ENCODE assay signal across 8 mouse cellular contexts in genomic region chr11:97782564-97782895, GRCm38 (mm10). TPM values are rescaled to one million over a fixed set of nuclear protein-coding genes. Genes with fewer than 3 reads are reported as not detected.
DNase-seq lines count a peak whose midpoint lies in the region; ATAC-seq and TF ChIP-seq lines count a peak whose summit lies in the region.

No protein-coding gene starts in this region.

- peaks cover 27% of the 10 kb centered on the region for H3K36me3 ChIP-seq in heart, adult 2 months (ENCODE audit: control insufficient read depth, insufficient read depth, low read length)
- peaks cover 33 to 41% of the 10 kb centered on the region in 2 experiments for H3K36me3 ChIP-seq in CH12.LX (replicated peaks in 1 of 2; ENCODE audit: control insufficient read depth in 1 of 2, insufficient read depth in 1 of 2, low read length in 1 of 2)
- peaks cover 31% of the 10 kb centered on the region for H3K36me3 ChIP-seq in forebrain, postnatal 0 days (ENCODE audit: insufficient read depth)
- peaks cover 32% of the 10 kb centered on the region for H3K36me3 ChIP-seq in liver, embryonic 16.5 days (ENCODE audit: control insufficient read depth, insufficient read depth)

- peaks cover 9% of the 10 kb centered on the region for H3K4me1 ChIP-seq in heart, adult 2 months (ENCODE audit: control insufficient read depth, insufficient read depth, low read length)
- peaks cover 8 to 30% of the 10 kb centered on the region in 2 experiments for H3K4me1 ChIP-seq in CH12.LX (ENCODE audit: control insufficient read depth in 1 of 2, insufficient read depth in 2 of 2)
- peaks cover 8% of the 10 kb centered on the region; the same call in 1 of the 2 replicates for H3K4me1 ChIP-seq in forebrain, postnatal 0 days (ENCODE audit: insufficient read depth)
- peaks cover 21% of the 10 kb centered on the region for H3K4me1 ChIP-seq in liver, embryonic 16.5 days (ENCODE audit: control insufficient read depth, low read depth, low read length)

- intact Hi-C loops in heart, adult 2 months (cut with DNase I), result loop anchor here (1.0 kb wide), 1 partner anchor 16 kb away; the partner anchor contains the start of gene Cwc25
- intact Hi-C loops in heart, postnatal 10 days (cut with DNase I), result loop anchor here (5.0 kb wide), 1 partner anchor 205 kb away; the partner anchor contains the start of gene Plxdc1

- TF ChIP-seq RAD21 in CH12.LX (IDR thresholded peaks at IDR 0.05; ENCODE audit: low read depth, low read length), result no peak

- dilution Hi-C loops in CH12.LX (cut with MboI; ENCODE audit: extremely low pct_ligation_motif_present, extremely low pct_unique_long_range_greater_than_20kb, low sequenced_read_pairs), result no loop called here

- WGBS in heart, adult 2 months, result 0% methylated on average over 10 of the region's 10 CpGs
- under 1% methylated on average over 10 of the region's 10 CpGs for WGBS in forebrain, postnatal 0 days
- WGBS in liver, embryonic 16.5 days (ENCODE audit: insufficient replicate concordance), result under 1% methylated on average over 10 of the region's 10 CpGs

- in situ Hi-C loops in CH12.LX (cut with MboI; ENCODE audit: low pct_ligation_motif_present, low pct_unique_long_range_greater_than_20kb, low sequenced_read_pairs), result no loop called here

- H3K27ac ChIP-seq in heart, adult 2 months, result peak overlapping the region; percentile 93
- no peak overlapping the region for H3K27ac ChIP-seq in CH12.LX (ENCODE audit: insufficient read depth, low read depth)
- H3K27ac ChIP-seq in forebrain, postnatal 0 days (ENCODE audit: low read depth, low read length), result peak overlapping the region; percentile 95
- peak overlapping the region; percentile 71 for H3K27ac ChIP-seq in liver, embryonic 16.5 days (ENCODE audit: low read length)

- TF ChIP-seq EP300 in heart, adult 2 months (IDR thresholded peaks at IDR 0.05; ENCODE audit: insufficient read depth, low read depth, low read length), result no peak
- no peak for TF ChIP-seq EP300 in CH12.LX (IDR thresholded peaks at IDR 0.05; ENCODE audit: low read length)

- peaks cover 4% of the 10 kb centered on the region for H3K9me3 ChIP-seq in CH12.LX (replicated peaks; ENCODE audit: low read length)
- H3K9me3 ChIP-seq in forebrain, postnatal 0 days (ENCODE audit: low read length), result no peaks in the 10 kb centered on the region
- H3K9me3 ChIP-seq in liver, embryonic 16.5 days (replicated peaks; ENCODE audit: control insufficient read depth, low read length), result no peaks in the 10 kb centered on the region

- H3K4me2 ChIP-seq in CH12.LX (ENCODE audit: insufficient read depth, low read depth, poor library complexity, severe bottlenecking), result peak overlapping the region; percentile 75
- H3K4me2 ChIP-seq in forebrain, postnatal 0 days (ENCODE audit: low read depth), result peak overlapping the region; percentile 74
- H3K4me2 ChIP-seq in liver, embryonic 16.5 days (ENCODE audit: low read depth, low read length), result peak overlapping the region; percentile 83

- DNase-seq in heart, adult 2 months, result no peak
- DNase-seq in heart, postnatal 10 days, result no peak
- DNase-seq in CH12.LX (ENCODE audit: extremely low read depth), result no peak
- no peak for DNase-seq in forebrain, postnatal 0 days
- DNase-seq in thymus, postnatal 36 days, result no peak
- no peak for DNase-seq in cerebellum, adult 11 months

- peak; percentile 81; the same call in 1 of the 2 replicates for TF ChIP-seq POLR2A in heart, adult 2 months (IDR thresholded peaks at IDR 0.05; ENCODE audit: insufficient read depth, low read depth, low read length)
- peak; percentile 78 for TF ChIP-seq POLR2A in CH12.LX (IDR thresholded peaks at IDR 0.05; ENCODE audit: low read depth, low read length)

- H3K4me3 ChIP-seq in heart, adult 2 months, result peak overlapping the region; percentile 98
- peak overlapping the region; percentile 83 to 96 (median 90) for H3K4me3 ChIP-seq in CH12.LX (replicated peaks in 1 of 3; ENCODE audit: low read depth in 2 of 3, low read length in 2 of 3, poor library complexity in 1 of 3)
- peak overlapping the region; percentile 83 for H3K4me3 ChIP-seq in forebrain, postnatal 0 days (ENCODE audit: low read depth, low read length)
- H3K4me3 ChIP-seq in liver, embryonic 16.5 days (ENCODE audit: low read depth, low read length), result peak overlapping the region; percentile 86

- no peak for ATAC-seq in forebrain, postnatal 0 days
- ATAC-seq in liver, embryonic 16.5 days (ENCODE audit: low read depth), result no peak; the same call in 1 of the 2 replicates
- ATAC-seq in erythroid progenitor cell, adult 5-6 weeks (replicated peaks; ENCODE audit: low FRiP score, poor library complexity, severe bottlenecking), result no peak

- H3K9ac ChIP-seq in heart, adult 2 months (ENCODE audit: low read depth, low read length), result peak overlapping the region; percentile 65
- peak overlapping the region; percentile 71 for H3K9ac ChIP-seq in CH12.LX (ENCODE audit: insufficient read depth, low read depth)
- H3K9ac ChIP-seq in forebrain, postnatal 0 days, result peak overlapping the region; percentile 94
- peak overlapping the region; percentile 90 for H3K9ac ChIP-seq in liver, embryonic 16.5 days (ENCODE audit: low read depth, low read length)

- no peak for TF ChIP-seq CTCF in heart, adult 2 months (IDR thresholded peaks at IDR 0.05)
- TF ChIP-seq CTCF in CH12.LX (conservative IDR thresholded peaks at IDR 0.05 in 1 of 2, IDR thresholded peaks at IDR 0.05 in 1 of 2; ENCODE audit: low read depth in 2 of 2, low read length in 2 of 2), result no peak
- no peak for TF ChIP-seq CTCF in forebrain, postnatal 0 days (IDR thresholded peaks at IDR 0.05; ENCODE audit: low read depth)

- H3K79me2 ChIP-seq in heart, adult 2 months (replicated peaks; ENCODE audit: control insufficient read depth, insufficient read depth, low read length), result 0 out of 2 replicates have a peak, but pooled peaks cover 2% of the 10 kb centered on the region
- peaks cover 39% of the 10 kb centered on the region for H3K79me2 ChIP-seq in CH12.LX (replicated peaks; ENCODE audit: control insufficient read depth, extremely low read depth, insufficient read depth, poor library complexity, severe bottlenecking)

- no peaks in the 10 kb centered on the region for H3K27me3 ChIP-seq in heart, adult 2 months (ENCODE audit: control insufficient read depth, insufficient read depth, low read length)
- H3K27me3 ChIP-seq in CH12.LX (replicated peaks), result peaks cover 2% of the 10 kb centered on the region
- H3K27me3 ChIP-seq in forebrain, postnatal 0 days (ENCODE audit: insufficient read depth, low read length), result no peaks in the 10 kb centered on the region
- no peaks in the 10 kb centered on the region for H3K27me3 ChIP-seq in liver, embryonic 16.5 days (ENCODE audit: control insufficient read depth, insufficient read depth, low read depth, low read length)

RNA-seq across cellular contexts. Expression of gene Rpl23, which starts 0.3 kb away (rescaled TPM):
- 100 to 1,000 TPM; 509 to 574 TPM for total RNA-seq in heart, adult 2 months (2021)
- 103 and 140 TPM in 2 replicates for polyA plus RNA-seq in heart, adult 2 months (2012; rRNA removed)
- 100 to 1,000 TPM; 677 to 703 TPM for total RNA-seq in heart, postnatal 10 days (2021)
- 2,073 and 2,338 TPM in 2 replicates for total RNA-seq in CH12.LX (2012; rRNA removed)
- 1,878 and 2,226 TPM in 2 replicates for total RNA-seq in CH12.LX (2014; rRNA removed)
- polyA plus RNA-seq in CH12.LX (2012; ENCODE audit: insufficient read length, low read depth), result 1,387 and 2,564 TPM in 2 replicates
- total RNA-seq in forebrain, postnatal 0 days (2014; rRNA removed), result 310 and 470 TPM in 2 replicates
- polyA plus RNA-seq in forebrain, postnatal 0 days (2015; fragmentation: Nextera tagmentation; extraction: Ambion mirVana), result 346 and 490 TPM in 2 replicates
- 232 and 261 TPM in 2 replicates for polyA plus RNA-seq in liver, embryonic 16.5 days (2015; fragmentation: Nextera tagmentation; extraction: Ambion mirVana)
- 324 and 337 TPM in 2 replicates for total RNA-seq in erythroid progenitor cell, adult 5-6 weeks (2015; ENCODE audit: low replicate concordance)
- total RNA-seq in erythroid progenitor cell, adult 5-6 weeks (2017; ENCODE audit: low replicate concordance), result 331 and 402 TPM in 2 replicates

RNA-seq across cellular contexts. Expression of gene 1700001P01Rik, which starts 6.8 kb away (rescaled TPM):
- not detected for total RNA-seq in heart, adult 2 months (2021)
- 0.20 TPM in 1 of 2 replicates, not detected in the other for polyA plus RNA-seq in heart, adult 2 months (2012; rRNA removed)
- total RNA-seq in heart, postnatal 10 days (2021), result not detected
- total RNA-seq in CH12.LX (2012; rRNA removed) (0.47 and 0.50 TPM in 2 replicates), CH12.LX (2014; rRNA removed) (not detected in 2 replicates)
- 0.41 TPM in 1 of 2 replicates, not detected in the other for polyA plus RNA-seq in CH12.LX (2012; ENCODE audit: insufficient read length, low read depth)
- not detected in 2 replicates for total RNA-seq in forebrain, postnatal 0 days (2014; rRNA removed)
- polyA plus RNA-seq in forebrain, postnatal 0 days (2015; fragmentation: Nextera tagmentation; extraction: Ambion mirVana), result 0.27 and 0.33 TPM in 2 replicates
- not detected in 2 replicates for polyA plus RNA-seq in liver, embryonic 16.5 days (2015; fragmentation: Nextera tagmentation; extraction: Ambion mirVana)
- not detected in 2 replicates for total RNA-seq in erythroid progenitor cell, adult 5-6 weeks (2015; ENCODE audit: low replicate concordance)
- total RNA-seq in erythroid progenitor cell, adult 5-6 weeks (2017; ENCODE audit: low replicate concordance), result not detected in 2 replicates

RNA-seq across cellular contexts. Expression of gene Cwc25, which starts 16.2 kb away (rescaled TPM):
- 1 to 10 TPM; 7.6 to 7.9 TPM for total RNA-seq in heart, adult 2 months (2021)
- polyA plus RNA-seq in heart, adult 2 months (2012; rRNA removed), result 6.0 and 8.7 TPM in 2 replicates
- 10 to 100 TPM; 10.8 to 11.8 TPM for total RNA-seq in heart, postnatal 10 days (2021)
- total RNA-seq in CH12.LX (2012; rRNA removed) (16.7 and 17.3 TPM in 2 replicates), CH12.LX (2014; rRNA removed) (19.3 and 19.6 TPM in 2 replicates)
- polyA plus RNA-seq in CH12.LX (2012; ENCODE audit: insufficient read length, low read depth), result 21.5 and 21.7 TPM in 2 replicates
- total RNA-seq in forebrain, postnatal 0 days (2014; rRNA removed), result 15.2 and 15.5 TPM in 2 replicates
- 7.8 and 11.8 TPM in 2 replicates for polyA plus RNA-seq in forebrain, postnatal 0 days (2015; fragmentation: Nextera tagmentation; extraction: Ambion mirVana)
- 5.4 and 6.0 TPM in 2 replicates for polyA plus RNA-seq in liver, embryonic 16.5 days (2015; fragmentation: Nextera tagmentation; extraction: Ambion mirVana)
- total RNA-seq in erythroid progenitor cell, adult 5-6 weeks (2015; ENCODE audit: low replicate concordance), result 8.3 and 13.8 TPM in 2 replicates
- 8.8 and 19.1 TPM in 2 replicates for total RNA-seq in erythroid progenitor cell, adult 5-6 weeks (2017; ENCODE audit: low replicate concordance)

RNA-seq across cellular contexts. Expression of gene Lasp1, which starts 16.3 kb away (rescaled TPM):
- 10 to 100 TPM; 28.2 to 31.6 TPM for total RNA-seq in heart, adult 2 months (2021)
- polyA plus RNA-seq in heart, adult 2 months (2012; rRNA removed), result 31.1 and 38.5 TPM in 2 replicates
- total RNA-seq in heart, postnatal 10 days (2021), result 10 to 100 TPM; 74.9 to 76.4 TPM
- 16.8 and 18.6 TPM in 2 replicates for total RNA-seq in CH12.LX (2012; rRNA removed)
- total RNA-seq in CH12.LX (2014; rRNA removed), result 12.3 and 12.5 TPM in 2 replicates
- polyA plus RNA-seq in CH12.LX (2012; ENCODE audit: insufficient read length, low read depth), result 45.1 and 45.4 TPM in 2 replicates
- total RNA-seq in forebrain, postnatal 0 days (2014; rRNA removed), result 142 and 153 TPM in 2 replicates
- 117 and 152 TPM in 2 replicates for polyA plus RNA-seq in forebrain, postnatal 0 days (2015; fragmentation: Nextera tagmentation; extraction: Ambion mirVana)
- 32.3 and 38.3 TPM in 2 replicates for polyA plus RNA-seq in liver, embryonic 16.5 days (2015; fragmentation: Nextera tagmentation; extraction: Ambion mirVana)
- total RNA-seq in erythroid progenitor cell, adult 5-6 weeks (2015; ENCODE audit: low replicate concordance), result 28.9 and 33.5 TPM in 2 replicates
- 14.8 and 57.0 TPM in 2 replicates for total RNA-seq in erythroid progenitor cell, adult 5-6 weeks (2017; ENCODE audit: low replicate concordance)

RNA-seq across cellular contexts. Expression of gene Pip4k2b, which starts 38.0 kb away (rescaled TPM):
- total RNA-seq in heart, adult 2 months (2021), result 10 to 100 TPM; 20.8 to 21.4 TPM
- polyA plus RNA-seq in heart, adult 2 months (2012; rRNA removed), result 13.8 and 18.1 TPM in 2 replicates
- 10 to 100 TPM; 19.4 to 26.7 TPM for total RNA-seq in heart, postnatal 10 days (2021)
- 28.7 and 30.8 TPM in 2 replicates for total RNA-seq in CH12.LX (2012; rRNA removed)
- total RNA-seq in CH12.LX (2014; rRNA removed), result 20.3 and 23.3 TPM in 2 replicates
- 35.4 and 44.0 TPM in 2 replicates for polyA plus RNA-seq in CH12.LX (2012; ENCODE audit: insufficient read length, low read depth)
- total RNA-seq in forebrain, postnatal 0 days (2014; rRNA removed), result 131 and 146 TPM in 2 replicates
- 4.2 and 4.6 TPM in 2 replicates for polyA plus RNA-seq in forebrain, postnatal 0 days (2015; fragmentation: Nextera tagmentation; extraction: Ambion mirVana)
- 0.35 and 0.65 TPM in 2 replicates for polyA plus RNA-seq in liver, embryonic 16.5 days (2015; fragmentation: Nextera tagmentation; extraction: Ambion mirVana)
- total RNA-seq in erythroid progenitor cell, adult 5-6 weeks (2015; ENCODE audit: low replicate concordance), result 2.9 and 4.0 TPM in 2 replicates
- 2.1 and 12.6 TPM in 2 replicates for total RNA-seq in erythroid progenitor cell, adult 5-6 weeks (2017; ENCODE audit: low replicate concordance)
